Mouse (Mus musculus) stomach, embryonic 14.5 days (tissue): ENCODE results near the gene Zfp536. TPM values are rescaled to one million over a fixed set of nuclear protein-coding genes. Genes with fewer than 3 reads are reported as not detected.
"Not testable (repeated sequence)": the region's sequence is repeated elsewhere in the genome, so short reads cannot be mapped to it uniquely, and the experiment has no call there.

Source experiments
- ATAC-seq: fragments of 200-750 bp; cut with Nextera tagmentation; 2 replicates; pipeline ENCODE4 v1.8.0; 2017; ENCODE audit warnings: low read depth, moderate TSS enrichment; ENCODE audit not compliant: insufficient number of reproducible peaks, insufficient read depth, low FRiP score
- H3K27ac ChIP-seq: fragments of 300-500 bp; sonication (generic); 2 replicates; pipeline ENCODE4 v1.5.1; 2014; ENCODE audit warnings: mild to moderate bottlenecking, low read length, moderate library complexity, mixed read lengths
- H3K27me3 ChIP-seq: fragments of 300-500 bp; sonication (generic); 2 replicates; pipeline ENCODE4 v1.6.1; 2014; ENCODE audit warnings: low read length, control low read depth, mixed read lengths; ENCODE audit not compliant: control insufficient read depth, insufficient read depth
- H3K36me3 ChIP-seq: fragments of 300-500 bp; sonication (generic); 2 replicates; pipeline ENCODE4 v1.6.1; 2014; ENCODE audit warnings: mild to moderate bottlenecking, control low read depth, low read length, moderate library complexity, mixed read lengths; ENCODE audit not compliant: control insufficient read depth, insufficient read depth
- H3K4me1 ChIP-seq: fragments of 300-500 bp; sonication (generic); 2 replicates; pipeline ENCODE4 v1.6.1; 2014; ENCODE audit warnings: low read length, control low read depth, mixed read lengths; ENCODE audit not compliant: control insufficient read depth, insufficient read depth
- H3K4me2 ChIP-seq: fragments of 300-500 bp; sonication (generic); replicated peaks from 2 replicates; pipeline ENCODE4 v1.6.1; 2014; ENCODE audit warnings: low read depth, low read length, control low read depth
- H3K4me3 ChIP-seq: fragments of 300-500 bp; sonication (generic); 2 replicates; pipeline ENCODE4 v1.5.1; 2014; ENCODE audit warnings: low read depth, low read length, control low read depth
- H3K9ac ChIP-seq: fragments of 300-500 bp; sonication (generic); replicated peaks from 2 replicates; pipeline ENCODE4 v1.6.1; 2014; ENCODE audit warnings: low read depth, mild to moderate bottlenecking, control low read depth, low read length, moderate library complexity, mixed read lengths
- H3K9me3 ChIP-seq: fragments of 300-500 bp; sonication (generic); 2 replicates; pipeline ENCODE4 v1.6.1; 2016; ENCODE audit warnings: low read depth, low read length, control low read depth; ENCODE audit not compliant: control insufficient read depth
- WGBS: fragments of 180-500 bp; shearing (Covaris S2); extraction: QIAGEN DNeasy Blood & Tissue Kit; methylation state at CpG from one replicate; pipeline ENCODE4 v1.1.7; 2014; 5-methylcytosine and 5-hydroxymethylcytosine counted together
- polyA plus RNA-seq: library from polyadenylated mRNA; unstranded; fragments of >200 nt; fragmentation: Nextera tagmentation; extraction: Ambion mirVana; gene quantifications from 2 replicates; pipeline ENCODE4 v1.2.1, GENCODE M21; 2014

Zfp536 gene
- polyA plus RNA-seq, 1 experiment from 2014 or later = 24.5 TPM

GRCm38 (mm10) chr7:37724002-37724790 is 49.2 kb downstream of the Zfp536 start:
- no peaks in the 10 kb centered on the region for H3K27me3 ChIP-seq
- ATAC-seq = no peak
- no peaks in the 10 kb centered on the region for H3K36me3 ChIP-seq
- no peaks in the 10 kb centered on the region for H3K4me1 ChIP-seq
- WGBS = 74% methylated on average over 9 of the region's 9 CpGs
- no peaks in the 10 kb centered on the region for H3K9me3 ChIP-seq
- H3K4me2 ChIP-seq = no peak overlapping the region
- H3K4me3 ChIP-seq = no peak overlapping the region
- no peak overlapping the region for H3K9ac ChIP-seq
- H3K27ac ChIP-seq = no peak overlapping the region

GRCm38 (mm10) chr7:37723191-37723592 is 50.2 kb downstream of the Zfp536 start:
- Histone ChIP-seq H3K27ac (no peak overlapping the region), H3K4me3 (no peak overlapping the region), H3K4me2 (no peak overlapping the region), H3K27me3 (no peaks in the 10 kb centered on the region), H3K36me3 (no peaks in the 10 kb centered on the region), H3K9ac (no peak overlapping the region), H3K9me3 (no peaks in the 10 kb centered on the region), H3K4me1 (no peaks in the 10 kb centered on the region)
- ATAC-seq = no peak
- WGBS = 71% methylated on average over 7 of the region's 7 CpGs

- no peaks in the 10 kb centered on the region for H3K9me3 ChIP-seq
- H3K4me2 ChIP-seq = no peak overlapping the region
- 83% methylated on average over 4 of the region's 4 CpGs for WGBS
- no peaks in the 10 kb centered on the region for H3K36me3 ChIP-seq
- H3K9ac ChIP-seq = no peak overlapping the region
- no peaks in the 10 kb centered on the region for H3K27me3 ChIP-seq
- H3K4me3 ChIP-seq = no peak overlapping the region
- no peak overlapping the region for H3K27ac ChIP-seq
- no peaks in the 10 kb centered on the region for H3K4me1 ChIP-seq
- no peak for ATAC-seq
Observed at GRCm38 (mm10) chr7:37721676-37722075, 51.8 kb downstream of the Zfp536 start.

- Histone ChIP-seq H3K4me2 (no peak overlapping the region), H3K9me3 (no peaks in the 10 kb centered on the region), H3K36me3 (no peaks in the 10 kb centered on the region), H3K9ac (no peak overlapping the region), H3K4me1 (no peaks in the 10 kb centered on the region), H3K4me3 (no peak overlapping the region), H3K27ac (no peak overlapping the region), H3K27me3 (no peaks in the 10 kb centered on the region)
- ATAC-seq = no peak
- WGBS = 62% methylated on average over 15 of the region's 15 CpGs
Observed at GRCm38 (mm10) chr7:37718671-37719402, 54.6 kb downstream of the Zfp536 start.

GRCm38 (mm10) chr7:37717071-37717470 is 56.4 kb downstream of the Zfp536 start:
- Histone ChIP-seq H3K4me1 (no peaks in the 10 kb centered on the region), H3K9ac (no peak overlapping the region), H3K27ac (no peak overlapping the region), H3K27me3 (no peaks in the 10 kb centered on the region), H3K4me3 (no peak overlapping the region), H3K36me3 (no peaks in the 10 kb centered on the region), H3K9me3 (no peaks in the 10 kb centered on the region), H3K4me2 (no peak overlapping the region)
- ATAC-seq = no peak
- 87% methylated on average over 7 of the region's 7 CpGs for WGBS

- 68% methylated on average over 7 of the region's 7 CpGs for WGBS
- no peaks in the 10 kb centered on the region for H3K27me3 ChIP-seq
- no peak overlapping the region for H3K9ac ChIP-seq
- H3K36me3 ChIP-seq = no peaks in the 10 kb centered on the region
- no peak overlapping the region for H3K4me2 ChIP-seq
- ATAC-seq = no peak
- H3K4me1 ChIP-seq = no peaks in the 10 kb centered on the region
- no peaks in the 10 kb centered on the region for H3K9me3 ChIP-seq
- no peak overlapping the region for H3K4me3 ChIP-seq
- no peak overlapping the region for H3K27ac ChIP-seq
Observed at GRCm38 (mm10) chr7:37716626-37717025, 56.8 kb downstream of the Zfp536 start.

- no peak overlapping the region for H3K4me2 ChIP-seq
- H3K4me1 ChIP-seq = no peaks in the 10 kb centered on the region
- no peak for ATAC-seq
- H3K36me3 ChIP-seq = no peaks in the 10 kb centered on the region
- no peaks in the 10 kb centered on the region; the same call in 1 of the 2 replicates for H3K9me3 ChIP-seq
- WGBS = 85% methylated on average over 9 of the region's 9 CpGs
- no peak overlapping the region for H3K4me3 ChIP-seq
- H3K27me3 ChIP-seq = no peaks in the 10 kb centered on the region
- H3K9ac ChIP-seq = no peak overlapping the region
- no peak overlapping the region for H3K27ac ChIP-seq
Observed at GRCm38 (mm10) chr7:37704464-37704863, 69.0 kb downstream of the Zfp536 start.

GRCm38 (mm10) chr7:37697378-37697777 is 76.1 kb downstream of the Zfp536 start:
- ATAC-seq = not testable (repeated sequence)

More at GRCm38 (mm10) chr7:37697378-37697777, 76.1 kb downstream of the Zfp536 start:
- 91% methylated on average over 3 of the region's 3 CpGs for WGBS
- H3K27ac ChIP-seq, H3K4me2 ChIP-seq, H3K4me1 ChIP-seq, H3K9me3 ChIP-seq, H3K36me3 ChIP-seq, H3K27me3 ChIP-seq, H3K9ac ChIP-seq, H3K4me3 ChIP-seq: not testable (repeated sequence)
